Mouse (Mus musculus): ENCODE results near the gene Hoxc6.

The Hoxc6 gene

DNA sequence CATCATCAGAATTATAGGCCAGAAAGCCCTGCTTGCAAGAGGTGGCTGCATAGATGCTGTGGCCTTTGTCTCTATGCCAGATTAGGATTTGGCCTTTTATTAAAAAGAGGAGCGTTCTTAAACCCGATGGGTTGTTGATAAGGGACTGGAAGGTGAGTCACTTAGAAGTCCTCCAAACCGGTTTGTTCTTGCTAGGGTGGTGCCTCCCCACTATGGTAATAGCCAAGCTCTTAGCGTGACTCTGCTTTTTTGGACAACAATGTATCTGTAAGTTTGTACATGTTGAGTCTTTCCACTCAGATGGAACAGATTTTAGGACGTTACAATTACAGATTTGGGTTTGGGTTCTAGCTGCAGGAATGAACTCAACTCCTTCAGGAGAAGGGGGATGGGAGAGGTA lies 43.6 kb downstream of the Hoxc6 start:
- no peak for DNase-seq

DNA sequence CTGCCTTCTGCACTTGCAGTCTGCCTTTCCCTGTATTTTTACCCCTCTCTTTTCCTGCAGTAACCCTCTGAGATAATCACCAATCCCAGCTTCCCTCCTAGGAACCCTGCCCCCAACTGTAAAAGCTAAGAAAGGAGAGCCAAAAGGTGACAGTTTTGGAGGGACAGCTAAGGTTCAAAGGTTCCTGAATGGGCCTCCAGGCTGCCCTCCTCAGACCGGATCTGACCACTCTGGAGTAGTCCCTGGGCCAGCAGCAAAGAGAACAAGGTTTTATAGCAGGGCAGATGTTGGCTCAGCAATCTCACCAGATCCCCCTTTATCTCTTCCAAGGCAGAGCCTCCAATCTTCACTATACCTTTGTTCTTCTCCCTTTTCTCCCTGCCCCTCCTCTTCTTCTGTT lies 44.2 kb downstream of the Hoxc6 start:
- no peak for DNase-seq

DNA sequence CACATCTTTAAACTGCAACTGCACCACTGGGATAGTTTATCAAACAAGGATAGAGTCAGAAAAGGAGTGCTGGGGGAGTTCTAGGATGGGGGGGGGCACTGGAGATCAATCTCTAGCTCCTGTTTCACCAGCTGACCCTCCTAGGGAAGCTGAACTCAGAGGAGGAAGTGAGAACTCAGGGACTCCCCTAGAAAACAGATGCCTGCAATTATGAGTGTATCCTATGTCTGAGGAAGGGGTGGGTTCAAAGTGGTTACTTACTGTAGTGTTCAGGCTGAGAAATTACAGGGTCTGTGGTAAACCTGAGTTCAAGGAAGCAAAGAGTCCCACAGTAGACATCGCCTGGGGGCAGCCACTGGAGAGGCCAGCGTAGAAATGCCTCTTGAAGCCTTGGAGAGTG lies 53.6 kb downstream of the Hoxc6 start:
- no peak for DNase-seq

DNA sequence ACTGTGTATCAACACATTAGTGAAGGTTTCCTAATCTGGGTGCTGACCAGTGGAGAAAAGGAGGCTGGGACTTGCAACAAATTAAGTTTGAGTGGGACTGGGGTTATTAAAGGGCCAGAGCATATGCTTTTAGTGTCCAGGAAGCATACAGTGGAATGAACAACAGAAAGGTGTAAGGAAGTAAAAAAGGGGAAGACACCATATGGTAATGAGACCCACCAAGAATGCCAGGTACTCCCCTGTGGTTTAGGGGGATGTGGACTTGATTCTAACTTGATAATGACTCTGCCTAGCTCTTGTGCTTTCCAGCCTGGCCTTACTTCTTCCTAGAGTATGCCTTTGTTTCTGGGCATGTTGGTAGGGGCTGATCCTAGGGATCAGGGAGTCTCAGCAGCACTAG lies 55.2 kb downstream of the Hoxc6 start:
- DNase-seq, result no peak

DNA sequence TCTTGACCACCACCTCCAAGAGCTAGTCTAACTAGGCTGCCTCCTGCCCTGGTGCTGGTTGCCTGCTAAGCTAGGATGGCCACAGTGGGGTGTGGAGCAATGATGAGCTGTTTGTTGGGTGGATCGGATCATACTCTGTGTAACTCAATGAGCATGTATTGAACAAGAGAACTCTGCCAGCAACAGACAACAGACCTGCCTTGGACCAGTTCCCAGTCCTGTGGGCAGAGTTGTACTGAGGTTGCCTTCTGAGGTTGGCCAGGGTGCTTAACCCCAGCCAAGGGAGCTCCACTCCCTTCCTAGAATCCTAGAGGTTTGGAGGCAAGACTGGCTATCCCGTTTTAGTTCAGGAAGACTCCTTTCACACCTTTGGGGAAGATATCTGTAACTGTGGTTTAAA lies 58.3 kb downstream of the Hoxc6 start:
- no peak for DNase-seq

DNA sequence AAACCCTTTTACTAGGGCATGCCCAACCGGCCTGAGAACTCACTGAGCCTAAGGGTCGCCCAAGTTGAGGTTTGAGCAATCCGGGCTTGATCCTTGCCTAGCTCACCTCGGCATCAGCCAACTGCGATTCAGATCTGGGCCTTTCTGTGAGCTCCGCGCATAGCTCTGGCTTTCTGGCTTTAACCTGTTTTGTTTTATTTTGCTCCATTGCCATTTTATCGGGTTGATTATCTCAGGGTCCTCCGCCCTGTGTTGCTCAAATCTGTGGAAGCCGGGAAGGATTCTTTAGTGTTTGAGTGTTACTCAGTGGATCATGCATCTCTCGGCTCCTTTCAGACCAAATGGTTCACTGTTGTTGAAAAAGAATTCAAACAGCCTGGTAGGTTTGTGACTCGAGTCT lies 60.7 kb downstream of the Hoxc6 start:
- DNase-seq, result no peak

DNA sequence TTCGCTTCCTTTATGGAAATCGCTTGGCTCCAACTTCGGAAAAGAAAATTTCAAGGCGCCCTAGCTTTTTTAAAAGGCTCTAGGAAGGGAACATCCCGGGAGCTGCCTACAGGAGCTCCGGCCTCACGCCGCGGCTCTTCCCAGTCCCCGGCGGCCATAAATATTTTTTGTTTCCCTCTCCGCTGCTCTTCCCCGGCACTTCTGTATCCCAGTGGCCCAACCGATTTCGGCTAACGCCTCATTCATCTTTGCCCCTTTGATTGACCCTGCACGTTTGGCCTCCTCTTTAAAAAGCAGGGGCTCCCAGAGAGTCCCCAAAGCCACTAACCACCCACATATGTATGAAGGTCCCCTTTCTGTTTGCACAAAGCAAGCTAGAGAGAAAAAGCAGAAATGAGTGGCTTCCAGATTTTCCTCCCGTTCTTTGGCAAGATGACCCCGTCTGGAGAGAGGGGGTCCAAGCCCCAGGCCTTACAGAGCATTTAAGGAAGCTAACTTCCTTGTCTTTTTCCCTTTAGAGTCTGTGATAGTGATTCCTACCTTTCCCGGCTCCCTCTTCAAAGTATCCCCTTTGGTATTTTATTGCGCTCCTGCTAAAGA lies 61.4 kb downstream of the Hoxc6 start:
- DNase-seq, result no peak

DNA sequence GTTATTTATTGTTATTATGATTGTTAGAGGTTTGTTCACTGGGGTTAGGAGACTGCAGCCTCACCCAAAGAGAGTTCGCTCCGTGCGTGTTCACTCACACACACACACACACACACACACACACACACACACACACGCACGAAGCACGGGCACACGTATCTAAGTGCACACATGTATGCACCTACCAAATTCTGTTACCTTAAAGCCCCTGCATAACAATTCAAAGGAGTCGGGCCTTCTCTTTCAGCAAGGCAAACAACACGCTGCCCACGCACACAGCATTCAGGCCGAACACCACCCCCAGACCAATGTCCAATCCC lies 61.9 kb downstream of the Hoxc6 start:
- DNase-seq, result no peak

DNA sequence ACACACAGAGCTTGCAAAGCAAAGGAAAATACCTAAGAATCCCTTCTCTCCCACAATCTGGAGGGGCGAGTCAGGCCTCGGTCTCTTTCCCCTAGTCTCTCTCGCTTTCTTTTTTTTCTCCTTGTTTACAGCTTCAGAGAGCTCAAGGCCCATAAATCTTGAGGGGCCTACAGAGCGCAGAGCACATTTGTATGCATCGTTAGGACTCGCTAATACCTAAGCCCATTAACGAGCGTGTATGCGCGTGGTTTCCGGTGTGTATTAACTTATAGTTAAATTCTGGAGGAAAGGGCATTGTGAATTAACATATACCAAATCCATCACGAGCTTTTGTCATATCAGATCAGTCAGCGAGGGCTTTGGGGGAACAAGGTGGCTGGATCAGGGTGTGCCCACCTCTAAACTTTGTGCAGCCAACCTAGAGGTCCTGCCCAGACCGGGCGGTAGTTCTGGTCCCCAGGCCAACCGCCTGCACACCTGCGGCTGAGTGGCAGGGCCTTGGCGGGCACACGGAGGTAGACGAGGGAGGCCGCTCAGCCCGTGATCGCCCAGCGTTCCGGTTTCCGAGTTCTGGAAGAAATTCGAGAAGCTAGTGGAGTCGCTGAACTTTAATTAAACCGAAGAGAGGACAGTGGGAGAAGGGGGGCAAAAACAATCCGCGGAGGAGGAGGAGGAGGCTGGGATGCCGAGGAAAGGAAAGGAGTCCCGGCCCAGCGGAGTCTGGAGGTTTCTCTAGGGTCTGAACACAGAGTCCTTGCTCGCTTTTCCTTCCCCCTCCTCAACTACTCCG lies 62.5 kb downstream of the Hoxc6 start:
- peak in 1 of 2 experiments; percentile 6 for DNase-seq

DNA sequence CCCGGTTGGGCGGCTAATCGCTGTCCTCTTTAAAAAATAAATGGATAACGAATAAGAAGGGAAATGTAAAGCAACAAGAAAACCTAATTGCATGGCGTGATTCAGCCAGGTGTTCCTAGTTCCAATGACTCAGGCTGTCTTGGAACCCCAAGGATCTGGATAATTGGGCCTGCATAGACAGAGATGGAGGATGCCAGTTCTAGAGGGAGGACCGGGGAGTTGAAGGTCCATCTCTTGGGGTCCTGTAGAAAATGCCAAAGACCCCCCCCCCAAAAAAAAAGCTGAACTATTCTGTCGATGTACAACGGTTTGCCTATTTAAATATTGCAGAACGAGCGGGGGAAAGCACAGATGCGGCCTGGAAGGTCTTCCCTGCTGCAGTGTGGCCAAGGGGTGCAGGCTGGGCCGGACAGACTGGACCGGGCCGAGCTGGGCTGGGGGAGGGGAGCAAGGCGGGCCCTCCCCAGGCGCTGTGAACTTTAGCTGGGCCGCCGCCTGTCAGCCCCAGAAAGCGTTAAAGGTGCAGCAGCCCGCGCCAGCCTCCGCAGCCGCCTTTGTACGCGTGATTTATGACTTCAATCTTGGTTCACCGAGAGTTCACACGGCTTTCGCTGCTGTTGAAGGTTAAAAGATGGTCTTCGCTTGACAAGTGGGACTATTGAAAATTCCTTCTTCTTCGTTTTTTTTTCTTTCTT lies 63.2 kb downstream of the Hoxc6 start:
- no peak for DNase-seq
